ENCODE assay signal across 10 mouse cellular contexts in the genomic region with DNA sequence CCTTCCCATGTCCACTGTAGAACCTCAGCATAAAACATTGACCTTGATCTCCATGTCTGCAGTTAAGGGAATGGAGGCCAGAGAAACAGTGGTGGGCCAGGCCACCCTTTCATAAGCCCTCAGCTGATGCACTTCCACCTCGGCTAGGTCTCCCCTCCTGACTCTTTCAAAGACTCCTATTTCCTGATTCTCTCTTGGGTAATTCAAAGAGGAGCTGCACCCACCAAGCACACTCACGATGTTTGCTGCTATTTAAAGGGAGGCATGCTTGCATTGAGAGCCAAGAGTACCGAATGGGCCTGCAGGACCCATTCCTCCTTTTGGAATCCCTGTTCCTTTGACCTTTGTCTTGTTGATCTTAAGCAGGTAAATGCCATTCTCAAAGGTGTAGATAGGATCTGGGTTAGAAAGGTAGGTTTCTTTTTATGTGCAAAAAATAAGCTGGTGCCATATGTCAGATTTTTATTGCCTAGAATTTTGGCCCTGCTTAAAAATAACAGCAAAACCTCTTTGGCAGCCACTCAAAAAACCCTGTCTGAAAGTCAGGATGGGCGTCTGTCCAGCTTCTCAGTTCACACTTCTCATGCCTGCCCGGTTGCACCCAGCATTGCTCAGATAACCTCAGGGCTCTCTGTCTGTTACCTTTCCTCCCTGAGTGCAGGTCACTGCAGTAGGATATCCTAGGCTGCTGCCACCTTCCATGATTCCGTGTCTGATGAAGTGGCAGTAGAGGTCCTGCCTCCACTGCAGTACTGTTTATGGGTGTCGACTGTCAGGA.
A peak's percentile ranks its signal among the peaks of the same experiment; 100 is the strongest.
DNase-seq lines count a peak whose midpoint lies in the region; ATAC-seq lines count a peak whose summit lies in the region.
"Had no signal": no experiment of that assay in that cellular context is flagged by ENCODE, and none has a peak within 500 bp of the region (broad histone marks: within the 10 kb centered on the region; RNA-seq: fewer than 3 reads in every experiment).

No protein-coding gene starts in this region.

- no peaks in the 10 kb centered on the region for H3K27me3 ChIP-seq in kidney, embryonic 15.5 days
- no peaks in the 10 kb centered on the region for H3K27me3 ChIP-seq in neural tube, embryonic 15.5 days (replicated peaks)
- H3K27me3 ChIP-seq: midbrain, embryonic 12.5 days had no signal

- WGBS in kidney, embryonic 15.5 days, result 69% methylated on average over 7 of the region's 7 CpGs
- WGBS in neural tube, embryonic 15.5 days, result 78% methylated on average over 7 of the region's 7 CpGs

- H3K4me2 ChIP-seq in kidney, embryonic 15.5 days, result no peak overlapping the region
- no peak overlapping the region for H3K4me2 ChIP-seq in neural tube, embryonic 15.5 days
- H3K4me2 ChIP-seq: midbrain, embryonic 12.5 days had no signal

- ATAC-seq in kidney, embryonic 15.5 days (replicated peaks; ENCODE audit: low FRiP score), result no peak
- no peak for ATAC-seq in neural tube, embryonic 15.5 days (ENCODE audit: low FRiP score)
- ATAC-seq: forebrain, postnatal 0 days had no signal

- H3K9me3 ChIP-seq in kidney, embryonic 15.5 days (replicated peaks), result no peaks in the 10 kb centered on the region
- H3K9me3 ChIP-seq in neural tube, embryonic 15.5 days (replicated peaks), result no peaks in the 10 kb centered on the region
- H3K9me3 ChIP-seq: midbrain, embryonic 12.5 days had no signal

- no peak overlapping the region for H3K9ac ChIP-seq in kidney, embryonic 15.5 days
- H3K9ac ChIP-seq in neural tube, embryonic 15.5 days (replicated peaks), result no peak overlapping the region
- H3K9ac ChIP-seq: forebrain, postnatal 0 days; midbrain, embryonic 12.5 days had no signal

- peak; percentile 27 for DNase-seq in kidney, adult 18-20 months
- DNase-seq in adrenal gland, postnatal 14 days, result peak; percentile 56
- DNase-seq in fibroblast of lung, adult 2 months (ENCODE audit: low read depth), result peak; percentile 40
- DNase-seq in kidney, adult 8-10 months, result peak; percentile 32
- no peak for DNase-seq in frontal cortex, postnatal 25 days (ENCODE audit: low spot score in 2 of 2)
- DNase-seq in B cell, adult 2 months, result no peak
- DNase-seq: forebrain, postnatal 0 days had no signal

- H3K27ac ChIP-seq in kidney, embryonic 15.5 days, result no peak overlapping the region
- no peak overlapping the region for H3K27ac ChIP-seq in neural tube, embryonic 15.5 days (replicated peaks)
- H3K27ac ChIP-seq: midbrain, embryonic 12.5 days had no signal

- peaks cover 10% of the 10 kb centered on the region for H3K4me1 ChIP-seq in kidney, embryonic 15.5 days
- peaks cover 13% of the 10 kb centered on the region for H3K4me1 ChIP-seq in neural tube, embryonic 15.5 days
- H3K4me1 ChIP-seq: midbrain, embryonic 12.5 days had no signal

- H3K4me3 ChIP-seq in kidney, embryonic 15.5 days (replicated peaks), result no peak overlapping the region
- H3K4me3 ChIP-seq in neural tube, embryonic 15.5 days (replicated peaks), result no peak overlapping the region
- H3K4me3 ChIP-seq: midbrain, embryonic 12.5 days had no signal

- no peaks in the 10 kb centered on the region for H3K36me3 ChIP-seq in kidney, embryonic 15.5 days
- no peaks in the 10 kb centered on the region for H3K36me3 ChIP-seq in neural tube, embryonic 15.5 days
- H3K36me3 ChIP-seq: midbrain, embryonic 12.5 days had no signal

Comparison
In these comparisons a context has a peak if more than half of its experiments do, and no peak if none do; other contexts are left out.
1. DNase-seq: peak in kidney, adult 18-20 months (single experiment), adrenal gland, postnatal 14 days (single experiment), fibroblast of lung, adult 2 months (single experiment) and kidney, adult 8-10 months (2 of 2); none in frontal cortex, postnatal 25 days (0 of 2) and B cell, adult 2 months (0 of 2).